Mouse (Mus musculus) right cerebral cortex, postnatal 10 days (tissue): ENCODE results near the gene Zbtb8b.
"Not testable (repeated sequence)": the region's sequence is repeated elsewhere in the genome, so short reads cannot be mapped to it uniquely, and the experiment has no call there.

Source experiments
- DNase-seq, 2 experiments: peaks; one replicate each; pipeline ENCODE4 v3.0.0; 2021; ENCODE audit warnings: low spot score in 2 of 2

The Zbtb8b gene

DNA sequence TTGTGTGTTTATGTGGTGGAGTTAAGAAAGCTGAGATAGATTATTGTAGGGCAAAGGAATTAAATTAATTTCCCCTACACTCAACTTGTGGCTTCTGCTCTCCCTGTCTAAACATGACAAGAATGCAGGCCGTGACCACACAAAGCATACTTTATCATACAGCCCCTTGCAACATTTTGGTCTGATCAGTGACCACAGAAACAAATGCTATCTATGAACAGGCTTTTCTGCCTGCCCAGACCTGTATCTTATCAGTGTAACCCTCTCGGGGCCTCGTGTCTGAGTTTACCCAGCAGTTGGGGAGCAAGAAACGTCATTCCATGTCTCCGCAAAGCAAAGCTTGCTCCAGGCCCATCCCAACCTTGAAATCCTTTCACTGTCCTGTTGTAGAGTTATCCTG lies 24.2 kb downstream of the Zbtb8b start:
- no peak for DNase-seq

DNA sequence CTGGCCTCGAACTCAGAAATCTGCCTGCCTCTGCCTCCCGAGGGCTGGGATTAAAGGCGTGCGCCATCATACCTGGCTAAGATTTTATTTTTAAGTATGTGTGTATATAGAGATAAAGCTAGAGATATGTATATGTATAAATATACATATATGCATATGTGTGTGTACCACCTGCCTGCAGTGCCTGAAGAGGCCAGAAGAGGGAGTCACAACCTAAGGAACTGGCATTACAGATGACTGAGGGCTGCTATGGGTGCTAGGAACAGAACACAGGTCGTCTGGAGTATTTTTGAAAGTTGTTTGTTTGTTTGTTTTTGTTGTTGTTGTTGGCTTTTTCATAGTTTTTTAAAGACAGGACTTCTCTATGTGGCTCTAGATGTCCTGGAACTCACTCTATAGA lies 24.8 kb downstream of the Zbtb8b start:
- DNase-seq = no peak

DNA sequence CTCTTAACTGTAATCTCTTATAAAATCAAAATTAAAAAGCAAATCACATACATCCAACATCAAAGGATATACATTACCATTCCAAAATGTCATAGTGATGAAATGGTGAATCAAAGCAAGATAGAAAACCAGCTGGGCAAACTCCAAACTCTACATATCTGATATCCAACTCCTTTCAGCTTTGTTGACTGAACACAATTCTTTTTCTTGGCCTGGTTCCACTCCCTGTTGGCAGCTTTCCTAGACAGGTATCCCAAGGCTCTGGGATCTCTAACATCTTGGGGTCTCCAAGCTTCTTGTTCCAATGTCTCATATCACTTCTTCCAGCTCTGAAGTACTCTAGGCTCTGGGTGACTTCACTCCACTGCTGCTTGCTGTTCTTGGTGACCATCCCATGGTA lies 29.7 kb downstream of the Zbtb8b start:
- DNase-seq = no peak

DNA sequence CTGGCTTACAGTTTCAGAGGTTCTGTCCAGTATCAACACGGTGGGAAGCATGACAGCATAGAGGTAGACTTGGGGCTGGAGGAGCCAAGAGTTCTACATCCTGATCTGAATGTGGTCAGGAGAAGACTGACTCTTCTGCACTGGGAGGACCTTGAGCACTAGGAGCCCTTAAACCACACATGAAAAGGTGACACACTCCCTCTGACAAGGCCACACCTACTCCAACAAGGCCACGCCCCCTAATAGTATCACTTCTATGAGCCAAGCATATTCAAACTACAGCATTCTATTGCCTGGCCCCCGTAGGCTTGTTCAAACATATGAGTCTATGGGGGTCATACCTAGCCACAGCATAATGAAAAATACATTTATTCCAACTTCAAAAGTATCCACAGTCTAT lies 30.1 kb downstream of the Zbtb8b start:
- DNase-seq = not testable (repeated sequence)

DNA sequence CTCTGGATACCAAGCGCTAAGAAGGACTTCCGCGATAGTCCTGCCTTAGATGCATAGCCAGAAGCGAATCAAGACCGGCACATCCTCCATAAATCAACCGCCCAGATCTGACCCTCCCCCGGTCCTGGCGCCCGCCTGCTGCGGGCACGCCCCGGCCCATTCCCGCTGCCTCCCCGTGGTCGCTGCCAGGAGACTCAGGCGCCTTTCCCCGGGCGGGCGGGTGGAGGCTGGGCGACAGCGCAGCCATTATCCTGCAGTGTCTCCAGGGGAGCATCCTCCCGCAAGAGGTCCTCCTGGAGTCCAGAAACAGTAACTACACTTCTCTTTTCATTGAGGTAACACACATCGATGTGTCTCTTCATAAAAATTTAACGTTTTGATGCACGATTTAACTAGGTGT lies 34.2 kb downstream of the Zbtb8b start:
- DNase-seq = peak; percentile 39 to 46

DNA sequence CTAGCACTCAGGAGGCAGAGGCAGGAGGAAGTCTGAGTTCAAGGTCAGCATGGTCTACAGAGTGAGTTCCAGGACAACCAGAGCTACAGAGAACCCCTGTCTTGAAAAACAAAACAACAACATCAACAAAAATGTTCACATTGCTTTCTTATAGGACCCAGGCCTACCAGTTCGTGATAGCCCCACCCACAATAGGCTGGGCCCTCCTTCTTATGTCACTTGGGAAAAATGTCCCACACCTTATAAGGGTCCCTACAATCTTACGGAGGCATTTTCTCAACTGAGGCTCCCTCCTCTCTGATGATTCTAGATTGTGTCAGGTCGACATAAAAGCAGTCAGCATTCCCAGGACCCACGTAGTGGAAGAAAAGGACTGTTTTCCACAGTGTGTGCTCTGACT lies 40.8 kb downstream of the Zbtb8b start:
- no peak for DNase-seq

DNA sequence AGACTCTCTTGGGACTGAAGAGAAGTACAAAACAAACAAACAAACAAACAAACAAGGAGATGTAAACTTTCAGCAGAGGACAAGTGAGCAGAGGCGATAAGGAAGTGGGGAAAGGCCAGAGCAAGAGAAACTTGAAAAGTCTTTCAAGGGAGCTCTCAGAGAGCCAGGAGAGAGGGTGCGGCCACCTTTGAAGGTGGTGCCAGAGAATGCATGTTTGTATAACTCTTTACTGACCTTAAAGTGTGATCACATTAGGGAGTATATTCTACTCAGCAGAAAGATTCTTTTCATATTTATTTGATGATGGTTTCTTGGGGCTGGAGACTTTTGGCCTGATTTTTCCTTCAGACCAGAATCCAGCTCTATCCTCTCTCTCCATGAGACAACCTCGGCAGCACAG lies 43.7 kb downstream of the Zbtb8b start:
- no peak for DNase-seq

DNA sequence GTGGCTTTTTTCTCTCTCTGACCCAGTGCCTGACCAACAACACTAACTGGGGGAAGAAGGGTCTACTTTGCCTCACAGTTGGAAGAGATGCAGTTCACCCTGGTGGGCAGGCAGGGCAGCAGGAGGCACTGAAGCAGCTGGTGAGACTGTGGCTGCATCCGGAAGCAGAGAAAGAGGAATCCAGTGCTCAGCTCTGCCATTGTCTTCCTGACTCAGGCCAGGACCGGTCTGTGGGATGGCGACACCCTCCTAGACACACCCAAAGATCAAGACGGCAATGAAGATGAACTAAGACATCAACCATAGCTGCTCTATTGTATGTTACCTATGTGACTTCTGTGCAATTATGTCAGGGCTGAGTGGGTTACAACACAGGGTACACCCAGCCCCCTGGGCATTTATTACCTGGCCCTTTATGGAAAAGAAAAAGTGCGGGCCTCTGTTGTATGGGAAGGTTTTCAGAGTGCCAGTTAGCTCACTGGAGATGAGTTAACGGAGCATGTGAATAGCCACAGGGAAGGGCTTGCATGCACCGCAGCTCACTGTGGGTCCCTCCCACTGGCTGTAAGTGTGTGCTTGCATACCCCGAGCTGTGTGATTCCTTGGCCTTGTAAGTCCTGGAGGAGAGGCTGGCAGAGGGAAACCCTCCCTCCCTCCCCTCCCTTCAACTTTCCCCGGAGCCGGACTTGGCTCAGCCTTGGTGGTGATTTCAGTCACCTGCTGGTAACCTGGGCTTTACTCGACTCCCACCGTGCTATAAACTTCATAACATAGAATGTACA lies 46.4 kb downstream of the Zbtb8b start:
- no peak for DNase-seq

DNA sequence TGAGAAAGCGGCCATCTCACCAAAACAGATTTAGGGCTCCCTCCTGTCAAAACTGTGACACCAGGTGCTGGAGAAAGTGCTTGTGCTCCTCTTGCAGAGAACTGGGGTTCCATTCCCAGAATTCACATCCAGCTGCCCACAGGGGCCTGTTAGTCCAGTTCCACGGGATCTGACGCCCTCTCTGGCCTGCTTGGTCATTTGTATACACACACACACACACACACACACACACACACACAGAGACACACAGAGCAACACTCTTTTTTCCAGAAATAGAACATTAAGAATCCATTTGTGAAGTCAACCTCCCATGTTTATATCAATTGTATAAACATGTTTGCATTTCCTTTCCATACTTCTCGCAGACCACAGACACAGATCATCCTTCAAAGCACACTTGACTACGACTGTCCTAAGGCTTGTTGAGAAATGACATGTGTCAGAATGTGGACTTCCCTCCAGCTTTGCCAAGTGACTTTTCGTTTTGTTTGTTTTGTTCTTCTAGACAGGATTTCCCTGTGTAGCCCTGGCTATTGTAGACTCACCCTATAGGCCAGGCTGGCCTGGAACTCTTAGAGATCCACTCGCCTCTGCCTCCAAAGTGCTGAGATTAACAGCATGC lies 49.6 kb downstream of the Zbtb8b start:
- no peak for DNase-seq

DNA sequence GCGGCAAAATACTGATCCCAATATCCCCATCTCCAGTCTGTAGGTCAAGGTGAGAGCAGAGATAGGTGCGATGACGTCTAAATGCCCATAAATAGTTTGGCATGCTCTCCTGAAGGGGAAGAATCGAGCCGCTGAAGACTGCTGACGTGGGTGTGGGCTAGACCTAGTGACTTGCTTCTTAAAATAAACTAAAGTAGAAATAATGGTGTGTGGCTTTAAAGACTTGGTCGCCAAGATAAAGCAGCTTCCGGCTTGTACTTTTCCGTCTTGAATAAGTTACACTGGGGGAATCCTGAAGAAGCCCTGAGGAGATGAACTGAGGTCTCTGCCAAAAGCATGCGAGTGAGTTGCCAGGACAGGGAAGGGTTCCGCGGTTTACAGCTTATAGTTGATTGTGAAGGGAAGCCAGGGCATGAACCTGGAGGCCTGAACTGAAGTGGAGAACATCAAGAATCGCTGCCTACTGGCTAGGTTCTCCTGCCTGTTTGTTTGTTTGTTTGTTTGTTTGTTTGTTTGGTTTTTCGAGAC lies 50.4 kb downstream of the Zbtb8b start:
- no peak for DNase-seq

DNA sequence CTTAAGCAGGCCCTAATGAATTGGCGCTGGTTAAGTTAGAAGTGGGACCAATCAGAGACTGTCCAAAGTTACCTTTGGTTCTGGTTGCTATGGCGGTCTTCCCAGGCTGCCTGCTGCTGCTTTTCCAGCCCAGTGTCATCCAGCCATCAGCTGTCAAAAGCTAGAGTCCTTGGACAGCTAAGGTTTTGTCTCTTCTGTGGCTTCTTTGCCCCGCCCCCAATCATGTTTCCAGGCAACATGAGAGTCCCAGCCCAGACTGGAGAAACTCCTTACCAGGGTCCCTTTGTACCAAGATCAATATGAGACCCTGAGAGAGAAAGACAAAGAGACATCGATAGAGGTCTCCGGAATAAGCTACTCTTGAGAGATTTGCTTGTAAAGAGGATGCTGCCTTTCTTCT lies 52.2 kb downstream of the Zbtb8b start:
- DNase-seq = no peak

DNA sequence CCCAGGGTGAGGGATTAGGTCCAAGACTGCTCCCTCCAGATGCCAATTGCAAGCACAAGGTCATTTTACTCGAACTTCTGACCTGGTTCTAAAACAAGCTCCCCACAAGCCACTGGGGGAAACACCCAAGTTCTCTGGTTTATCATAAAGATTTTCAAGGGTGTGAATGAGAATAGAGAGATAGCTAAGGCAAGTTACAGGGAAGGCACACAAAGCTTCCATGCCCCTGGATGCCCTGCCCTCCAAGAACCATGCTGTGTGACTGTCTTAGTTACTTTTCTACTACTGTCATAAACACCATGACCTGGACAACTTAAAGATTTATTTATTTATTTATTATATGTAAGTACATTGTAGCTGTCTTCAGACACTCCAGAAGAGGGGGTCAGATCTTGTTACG lies 53.7 kb downstream of the Zbtb8b start:
- DNase-seq = no peak

DNA sequence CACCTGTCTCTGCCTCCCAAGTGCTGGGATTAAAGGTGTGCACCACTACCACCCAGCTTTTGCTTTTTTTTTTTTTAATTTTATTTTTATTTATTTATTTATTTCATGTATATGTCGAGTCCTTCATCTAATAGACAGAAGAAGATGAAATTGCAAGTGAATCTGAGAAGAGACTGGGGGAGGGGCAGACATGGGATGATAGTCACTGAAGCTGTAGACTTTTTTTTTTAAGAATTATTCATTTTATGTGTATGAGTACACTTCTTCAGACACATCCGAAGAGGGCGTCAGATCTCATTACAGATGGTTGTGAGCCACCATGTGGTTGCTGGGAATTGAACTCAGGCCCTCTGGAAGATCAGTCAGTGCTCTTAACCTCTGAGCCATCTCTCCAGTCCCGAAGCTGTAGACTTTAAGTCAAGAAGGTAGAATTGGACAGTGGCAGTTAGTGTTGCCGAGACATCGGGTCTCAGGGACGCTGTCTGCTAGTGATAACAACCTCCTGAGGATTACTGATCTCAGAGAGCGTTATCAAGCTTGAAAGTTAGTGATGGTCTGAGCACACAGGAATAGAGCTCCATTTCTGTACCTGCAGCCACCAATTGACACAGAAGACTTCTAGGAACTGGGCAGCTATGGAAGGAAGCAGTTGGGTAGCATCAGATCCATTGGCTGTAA lies 54.2 kb downstream of the Zbtb8b start:
- no peak for DNase-seq

DNA sequence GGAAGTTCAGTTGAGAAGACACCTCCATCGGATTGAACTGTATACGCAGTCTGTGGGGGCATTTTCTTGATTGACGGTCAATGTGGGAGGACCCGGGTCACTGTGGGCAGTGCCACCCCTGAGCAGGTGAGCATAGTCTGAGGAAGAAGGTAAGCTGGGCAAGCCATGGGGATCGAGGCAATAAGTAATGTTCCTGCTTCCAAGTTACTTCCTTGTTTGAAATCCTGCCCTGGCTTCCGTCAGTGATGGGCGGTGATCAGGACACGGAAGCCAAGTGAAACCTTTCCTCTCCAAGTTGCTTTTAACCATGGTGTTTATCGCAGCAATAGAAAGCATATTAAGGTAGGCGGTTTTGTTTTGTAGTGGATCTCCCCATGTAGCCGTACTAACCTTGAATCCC lies 55.0 kb downstream of the Zbtb8b start:
- DNase-seq = no peak

DNA sequence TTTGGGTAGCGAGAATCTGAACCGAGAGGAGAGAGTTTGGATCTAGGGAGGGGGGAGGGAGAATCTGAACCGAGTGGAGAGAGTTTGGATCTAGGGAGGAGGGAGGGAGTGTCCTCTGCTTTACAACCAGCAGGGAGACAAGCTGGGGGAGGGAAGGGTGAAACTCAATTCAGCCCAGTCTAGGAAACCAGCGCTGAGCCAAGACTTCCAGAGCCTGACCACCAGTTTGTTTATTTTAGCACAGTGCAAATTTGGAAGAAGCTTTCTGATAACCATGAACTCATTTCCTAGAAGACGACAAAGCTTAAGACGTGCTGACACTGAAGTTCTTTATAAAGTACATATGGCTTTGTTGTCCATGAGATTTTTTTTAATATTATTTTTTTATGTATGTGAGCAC lies 56.2 kb downstream of the Zbtb8b start:
- no peak for DNase-seq

DNA sequence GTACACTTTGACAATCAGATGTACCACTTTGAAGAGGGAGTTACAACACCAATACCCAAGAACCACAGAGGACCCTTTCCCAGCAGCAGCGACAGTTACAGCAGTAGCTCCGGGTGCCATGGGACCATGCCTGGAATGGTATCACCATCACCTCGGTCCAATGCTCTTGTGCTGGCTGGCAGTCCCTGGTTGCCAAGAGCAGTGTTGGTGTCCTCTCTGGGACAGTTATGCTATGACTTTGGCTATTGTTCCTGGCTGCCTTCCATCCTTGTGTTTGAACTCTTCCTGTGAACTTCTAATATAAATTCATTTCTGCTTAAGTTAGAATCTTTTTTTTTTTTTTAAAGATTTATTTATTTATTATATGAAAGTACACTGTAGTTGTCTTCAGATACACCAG lies 57.1 kb downstream of the Zbtb8b start:
- no peak for DNase-seq

DNA sequence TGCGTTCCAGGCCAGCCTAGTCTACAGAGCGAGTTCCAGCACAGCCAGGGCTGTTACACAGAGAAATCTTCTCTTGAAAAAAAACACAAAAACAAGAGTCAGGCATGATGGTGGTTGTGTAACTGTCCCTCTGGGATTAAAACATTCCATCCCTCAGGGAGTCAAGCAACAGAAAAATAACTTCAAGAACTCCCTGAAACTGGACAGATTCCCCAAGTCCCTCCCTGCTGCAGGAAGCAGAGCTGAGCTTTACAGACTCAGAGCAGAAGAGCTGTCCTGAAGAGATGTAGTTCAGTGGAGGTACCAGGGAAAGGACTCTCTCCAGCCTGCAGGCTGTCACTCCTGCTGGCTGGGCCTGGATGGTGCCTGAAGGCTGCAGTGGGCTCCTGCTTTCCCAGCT lies 58.2 kb downstream of the Zbtb8b start:
- DNase-seq = no peak

DNA sequence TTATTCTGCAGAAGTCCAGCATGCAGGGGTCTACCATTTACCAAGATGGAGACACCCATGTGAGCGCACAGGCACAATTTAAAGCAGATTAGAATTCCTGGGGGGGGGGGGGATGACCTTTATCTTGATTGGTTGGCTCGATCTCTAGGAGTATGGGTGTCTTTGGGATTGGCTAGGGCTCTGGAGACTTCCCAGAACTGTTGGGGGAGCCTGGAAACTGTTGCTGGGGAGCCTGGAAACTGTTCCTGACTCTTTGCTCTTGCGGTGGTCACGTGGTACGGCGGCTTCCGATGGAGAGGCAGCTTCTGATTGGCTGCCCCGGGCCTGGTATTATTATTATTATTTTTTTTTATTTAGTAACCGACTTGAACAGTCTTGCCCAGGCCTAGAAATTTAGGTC lies 58.6 kb downstream of the Zbtb8b start:
- no peak for DNase-seq

DNA sequence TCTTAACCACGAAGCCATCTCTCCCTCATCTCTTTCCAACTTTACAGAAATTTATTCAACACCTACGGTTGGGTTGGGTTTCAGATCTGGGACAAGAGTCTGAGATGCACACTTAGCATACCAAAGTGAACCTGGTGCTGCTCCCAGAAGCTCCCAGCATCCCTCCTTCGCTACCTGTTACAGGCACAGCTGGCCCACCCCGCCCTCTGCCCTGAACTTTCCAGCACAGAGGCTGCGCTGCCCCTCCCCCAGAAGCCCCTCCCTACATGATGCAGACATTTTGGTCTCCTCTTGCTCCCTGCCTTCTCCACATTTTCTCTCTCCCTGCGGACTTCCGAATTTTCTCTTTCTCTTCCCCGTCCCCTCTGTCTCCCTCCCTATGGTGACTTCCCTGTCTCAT lies 59.5 kb downstream of the Zbtb8b start:
- no peak for DNase-seq

DNA sequence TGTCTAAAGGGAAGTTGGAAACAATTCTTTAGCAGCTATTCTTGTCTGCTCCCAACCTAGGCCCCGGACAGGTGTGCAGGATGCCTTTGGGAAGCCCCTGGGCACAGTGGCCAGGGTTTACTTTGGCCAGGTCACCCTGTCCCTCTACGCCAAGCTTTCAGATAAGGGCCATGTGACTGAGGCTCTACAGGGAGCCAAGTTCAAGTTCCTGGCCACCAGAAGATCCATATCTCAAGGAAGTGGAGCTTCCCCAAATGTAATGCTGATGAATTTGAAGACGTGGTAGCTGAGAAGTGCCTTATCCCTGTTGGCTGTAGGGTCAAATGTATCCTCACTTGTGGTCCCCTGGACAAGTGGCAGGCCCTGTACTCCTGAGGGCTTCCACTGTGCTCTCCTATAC lies 60.8 kb downstream of the Zbtb8b start:
- no peak for DNase-seq

DNA sequence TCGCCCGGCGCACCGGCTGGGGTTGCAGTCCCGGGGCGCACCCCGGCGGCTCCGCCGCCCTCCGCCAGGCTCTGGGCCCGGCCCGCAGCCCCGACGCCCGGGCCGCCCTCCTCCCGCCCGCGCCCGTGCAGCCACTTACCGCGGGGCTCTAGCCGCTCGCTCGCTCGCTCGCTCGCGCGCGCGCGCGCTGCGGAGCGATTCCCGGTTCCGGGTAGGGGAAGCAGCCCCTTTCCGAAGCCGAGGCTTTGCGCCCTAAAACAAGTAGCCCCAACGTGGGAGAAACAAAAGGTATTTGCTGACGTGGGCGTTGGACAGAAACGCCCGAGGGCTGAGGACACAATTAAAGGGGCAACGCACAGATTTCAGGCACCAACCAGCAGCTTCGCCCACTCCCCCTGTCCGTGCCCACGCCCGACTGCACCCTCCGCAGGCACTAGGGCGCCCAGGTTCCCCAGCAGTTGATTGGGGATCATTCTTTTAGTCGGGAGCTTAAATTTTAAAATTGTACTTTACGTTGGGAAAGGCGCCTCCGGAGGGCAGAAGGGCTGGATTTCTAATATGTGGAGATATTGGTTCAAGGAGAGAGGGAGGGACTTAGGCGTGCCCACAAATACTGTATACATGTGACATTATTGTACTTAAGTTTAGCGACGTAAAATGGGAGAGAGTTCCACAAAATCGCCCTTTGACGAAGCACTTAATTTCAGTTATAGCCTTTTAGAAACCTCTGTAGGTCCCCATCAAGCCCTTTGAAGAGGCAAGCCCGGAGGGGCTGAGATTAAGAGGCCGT lies 62.9 kb downstream of the Zbtb8b start, which contains the start of gene Zbtb8a:
TSS of gene Zbtb8a (minus strand) at position 516 of the 790 bp plus-strand sequence.
- peak; percentile 54 to 56 for DNase-seq

DNA sequence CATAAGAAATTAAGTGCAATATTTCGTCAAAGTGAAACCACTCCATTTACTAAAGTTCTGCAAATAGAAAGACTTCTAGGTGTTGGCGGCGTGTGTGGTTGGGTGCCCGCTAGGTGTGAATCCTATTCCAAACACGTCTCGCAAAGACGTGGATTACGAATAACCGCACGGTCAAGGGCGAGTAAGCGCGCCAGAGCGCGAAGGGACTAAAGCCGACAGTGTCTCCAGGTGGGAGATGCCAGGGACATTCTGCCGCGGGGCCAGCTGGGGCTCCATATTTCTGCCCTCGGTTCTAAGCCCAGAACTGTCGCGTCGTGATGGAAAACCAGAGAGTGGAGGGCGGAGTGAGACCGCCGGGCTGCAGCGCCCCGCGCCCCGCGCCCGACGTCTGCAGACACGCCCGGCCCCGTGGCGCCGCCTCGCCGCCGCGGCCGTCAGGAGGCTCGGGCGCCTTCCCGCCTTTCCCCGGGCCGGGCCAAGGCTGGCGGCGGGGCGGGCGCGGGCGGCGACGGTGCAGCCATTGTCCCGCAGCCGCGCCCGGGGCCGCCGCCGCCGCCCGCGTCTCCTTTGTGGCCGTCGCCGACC lies 63.6 kb downstream of the Zbtb8b start:
- peak; percentile 49 for DNase-seq
